Mouse (Mus musculus) kidney, embryonic 16.5 days (tissue): ENCODE data around the gene Myo15. TPM values are rescaled to one million over a fixed set of nuclear protein-coding genes. Genes with fewer than 3 reads are reported as not detected.

Experiments
- ATAC-seq: fragments of 200-750 bp; cut with Nextera tagmentation; 2 replicates; pipeline ENCODE4 v1.8.0; 2017; ENCODE audit warnings: moderate TSS enrichment; ENCODE audit not compliant: low FRiP score, low TSS enrichment
- H3K27ac ChIP-seq: fragments of 300-500 bp; sonication (generic); 2 replicates; pipeline ENCODE4 v1.5.1; 2014; ENCODE audit warnings: low read length
- H3K27me3 ChIP-seq: fragments of 300-500 bp; sonication (generic); 2 replicates; pipeline ENCODE4 v1.6.1; 2014; ENCODE audit warnings: low read length, control low read depth, mixed read lengths; ENCODE audit not compliant: insufficient read depth
- H3K36me3 ChIP-seq: fragments of 300-500 bp; sonication (generic); 2 replicates; pipeline ENCODE4 v1.6.1; 2014; ENCODE audit warnings: low read length, control low read depth, mixed read lengths; ENCODE audit not compliant: insufficient read depth
- H3K4me1 ChIP-seq: fragments of 300-500 bp; sonication (generic); 2 replicates; pipeline ENCODE4 v1.6.1; 2014; ENCODE audit warnings: low read length, control low read depth, mixed read lengths; ENCODE audit not compliant: insufficient read depth
- H3K4me2 ChIP-seq: fragments of 300-500 bp; sonication (generic); replicated peaks from 2 replicates; pipeline ENCODE4 v1.6.1; 2014; ENCODE audit warnings: low read depth, low read length
- H3K4me3 ChIP-seq: fragments of 300-500 bp; sonication (generic); 2 replicates; pipeline ENCODE4 v1.5.1; 2014; ENCODE audit warnings: mild to moderate bottlenecking, low read length
- H3K9ac ChIP-seq: fragments of 300-500 bp; sonication (generic); replicated peaks from 2 replicates; pipeline ENCODE4 v1.6.1; 2014; ENCODE audit warnings: low read length
- H3K9me3 ChIP-seq: fragments of 300-500 bp; sonication (generic); 2 replicates; pipeline ENCODE4 v1.6.1; 2016; ENCODE audit warnings: low read length, control low read depth
- WGBS: fragments of 180-500 bp; shearing (Covaris S2); extraction: QIAGEN DNeasy Blood & Tissue Kit; methylation state at CpG from one replicate; pipeline ENCODE4 v1.1.7; 2014; 5-methylcytosine and 5-hydroxymethylcytosine counted together
- polyA plus RNA-seq: library from polyadenylated mRNA; unstranded; fragments of >200 nt; fragmentation: Nextera tagmentation; extraction: Ambion mirVana; gene quantifications from 2 replicates; pipeline ENCODE4 v1.2.1, GENCODE M21; 2015

Gene Myo15
- polyA plus RNA-seq, 1 experiment from 2014 or later: 0.24 TPM

GRCm38 (mm10) chr11:60486267-60486666 lies 17.1 kb downstream of the Myo15 start:
- Histone ChIP-seq H3K4me1 (no peaks in the 10 kb centered on the region), H3K27ac (no peak overlapping the region), H3K9me3 (no peaks in the 10 kb centered on the region), H3K27me3 (no peaks in the 10 kb centered on the region), H3K36me3 (no peaks in the 10 kb centered on the region), H3K9ac (no peak overlapping the region), H3K4me2 (no peak overlapping the region), H3K4me3 (no peak overlapping the region)
- 67% methylated on average over 3 of the region's 3 CpGs for WGBS
- no peak for ATAC-seq

- Histone ChIP-seq H3K4me3 (no peak overlapping the region), H3K9ac (no peak overlapping the region), H3K4me1 (no peaks in the 10 kb centered on the region), H3K27me3 (no peaks in the 10 kb centered on the region), H3K4me2 (no peak overlapping the region), H3K27ac (no peak overlapping the region), H3K36me3 (no peaks in the 10 kb centered on the region), H3K9me3 (no peaks in the 10 kb centered on the region)
- WGBS: 90% methylated on average over 5 of the region's 5 CpGs
- ATAC-seq: no peak
Measured at GRCm38 (mm10) chr11:60492726-60493125, 23.6 kb downstream of the Myo15 start.

DNA sequence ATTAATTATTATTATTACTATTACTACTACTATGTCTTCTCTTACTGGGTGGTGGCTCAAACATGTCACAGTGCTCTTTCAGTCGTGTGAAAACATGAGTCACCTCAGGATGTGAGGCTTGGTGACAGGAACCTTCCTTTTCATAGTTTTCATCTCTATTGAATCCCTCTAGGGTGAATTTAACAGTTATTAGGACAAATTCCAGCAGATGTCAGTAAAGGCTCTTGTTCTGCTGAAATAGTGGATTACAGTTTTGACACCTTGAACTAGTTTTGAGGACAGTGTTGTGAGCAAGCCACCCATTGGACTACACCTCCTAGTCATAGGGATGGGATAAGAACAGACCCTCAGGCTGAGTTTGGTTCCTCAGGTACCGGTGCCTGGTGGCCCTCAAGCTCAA lies 26.6 kb downstream of the Myo15 start:
- Histone ChIP-seq H3K4me2 (no peak overlapping the region), H3K36me3 (no peaks in the 10 kb centered on the region), H3K9me3 (no peaks in the 10 kb centered on the region), H3K27ac (no peak overlapping the region), H3K27me3 (no peaks in the 10 kb centered on the region), H3K4me1 (no peaks in the 10 kb centered on the region), H3K9ac (no peak overlapping the region), H3K4me3 (no peak overlapping the region)
- 62% methylated on average over 2 of the region's 2 CpGs for WGBS
- ATAC-seq: no peak

DNA sequence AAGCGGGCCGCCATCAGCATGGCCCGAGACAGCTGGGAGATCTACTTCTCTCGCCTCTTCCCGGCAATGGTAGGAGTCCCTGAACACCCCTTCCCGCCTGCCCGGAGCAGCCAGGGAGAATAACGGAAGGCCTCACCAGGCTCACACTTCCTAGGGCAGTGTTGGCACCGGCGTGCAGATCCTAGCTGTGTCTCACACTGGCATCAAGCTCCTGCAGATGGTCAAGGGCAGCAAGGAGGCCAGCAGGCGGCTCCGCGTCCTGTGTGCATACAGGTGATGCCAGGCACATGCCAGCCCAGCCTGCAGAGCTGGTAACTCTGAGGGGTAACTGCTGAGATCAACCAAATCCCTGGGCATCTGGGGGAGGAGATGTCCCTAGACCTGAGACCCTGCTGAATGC lies 38.1 kb downstream of the Myo15 start:
- H3K4me2 ChIP-seq: no peak overlapping the region
- H3K9me3 ChIP-seq: no peaks in the 10 kb centered on the region
- ATAC-seq: no peak
- H3K36me3 ChIP-seq: no peaks in the 10 kb centered on the region
- H3K27ac ChIP-seq: no peak overlapping the region
- H3K4me3 ChIP-seq: no peak overlapping the region
- WGBS: 86% methylated on average over 13 of the region's 13 CpGs
- peaks cover 13% of the 10 kb centered on the region for H3K27me3 ChIP-seq
- peaks cover 15% of the 10 kb centered on the region for H3K4me1 ChIP-seq
- H3K9ac ChIP-seq: no peak overlapping the region

DNA sequence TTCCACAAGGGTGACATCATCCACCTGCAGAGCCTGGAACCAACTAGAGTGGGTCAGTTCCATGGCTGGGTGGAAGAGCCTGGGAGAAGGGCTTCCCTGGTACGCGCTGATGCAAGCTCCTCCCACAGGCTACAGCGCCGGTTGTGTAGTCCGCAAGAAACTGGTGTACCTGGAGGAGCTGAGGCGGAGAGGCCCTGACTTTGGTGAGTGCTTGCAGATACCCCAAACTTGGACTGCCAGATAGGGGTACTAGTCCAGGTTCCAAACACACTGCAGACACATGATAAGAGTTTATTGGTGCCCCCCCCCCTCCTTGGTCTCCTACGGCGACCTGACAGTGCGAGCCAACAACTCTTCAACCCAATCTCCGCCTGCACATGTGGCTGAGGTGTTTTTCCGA lies 39.8 kb downstream of the Myo15 start:
- Histone ChIP-seq H3K4me3 (peak overlapping the region; percentile 46), H3K9me3 (no peaks in the 10 kb centered on the region), H3K27ac (no peak overlapping the region), H3K9ac (peak overlapping the region; percentile 60), H3K27me3 (peaks cover 13% of the 10 kb centered on the region), H3K36me3 (no peaks in the 10 kb centered on the region), H3K4me2 (peak overlapping the region; percentile 79), H3K4me1 (peaks cover 10% of the 10 kb centered on the region; the same call in 1 of the 2 replicates)
- WGBS: 4% methylated on average over 11 of the region's 11 CpGs
- ATAC-seq: no peak; the same call in 1 of the 2 replicates

GRCm38 (mm10) chr11:60509500-60509899 lies 40.4 kb downstream of the Myo15 start:
- peak overlapping the region; percentile 46 for H3K4me3 ChIP-seq
- under 1% methylated on average over 25 of the region's 25 CpGs for WGBS
- peaks cover 13% of the 10 kb centered on the region for H3K27me3 ChIP-seq
- peak overlapping the region; percentile 79 for H3K4me2 ChIP-seq
- H3K4me1 ChIP-seq: peaks cover 10% of the 10 kb centered on the region; the same call in 1 of the 2 replicates
- peak overlapping the region; percentile 60 for H3K9ac ChIP-seq
- H3K9me3 ChIP-seq: no peaks in the 10 kb centered on the region
- H3K27ac ChIP-seq: no peak overlapping the region
- peak; percentile 63 for ATAC-seq
- H3K36me3 ChIP-seq: no peaks in the 10 kb centered on the region

- H3K9me3 ChIP-seq: no peaks in the 10 kb centered on the region
- no peak for ATAC-seq
- H3K9ac ChIP-seq: no peak overlapping the region
- no peaks in the 10 kb centered on the region for H3K36me3 ChIP-seq
- H3K4me1 ChIP-seq: peaks cover 10% of the 10 kb centered on the region; the same call in 1 of the 2 replicates
- no peak overlapping the region for H3K4me3 ChIP-seq
- 68% methylated on average over 1 of the region's 1 CpGs for WGBS
- no peak overlapping the region for H3K4me2 ChIP-seq
- peaks cover 13% of the 10 kb centered on the region for H3K27me3 ChIP-seq
- no peak overlapping the region for H3K27ac ChIP-seq
Measured at GRCm38 (mm10) chr11:60511893-60512292, 42.8 kb downstream of the Myo15 start.

DNA sequence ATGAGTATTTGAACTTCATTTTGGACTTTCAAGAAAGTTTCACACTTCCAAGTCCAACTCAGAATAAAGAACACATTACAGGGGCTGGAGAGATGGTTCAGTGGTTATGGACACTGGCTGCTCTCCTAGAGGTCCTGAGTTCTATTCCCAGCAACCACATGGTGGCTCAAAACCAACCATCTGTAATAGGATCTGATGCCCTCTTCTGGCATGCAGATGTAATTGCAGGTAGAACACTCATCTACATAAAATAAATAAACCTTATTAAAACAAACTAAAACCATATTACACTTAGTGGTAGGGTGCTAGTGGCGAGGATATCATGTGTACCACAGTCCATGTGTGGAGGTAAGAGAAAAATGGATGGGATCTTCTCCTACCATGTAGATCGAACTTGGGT lies 43.4 kb downstream of the Myo15 start:
- Histone ChIP-seq H3K9me3 (no peaks in the 10 kb centered on the region), H3K4me2 (no peak overlapping the region), H3K4me3 (no peak overlapping the region), H3K9ac (no peak overlapping the region), H3K27me3 (peaks cover 13% of the 10 kb centered on the region), H3K36me3 (no peaks in the 10 kb centered on the region), H3K4me1 (peaks cover 10% of the 10 kb centered on the region; the same call in 1 of the 2 replicates), H3K27ac (no peak overlapping the region)
- 75% methylated on average over 2 of the region's 2 CpGs for WGBS
- no peak for ATAC-seq

DNA sequence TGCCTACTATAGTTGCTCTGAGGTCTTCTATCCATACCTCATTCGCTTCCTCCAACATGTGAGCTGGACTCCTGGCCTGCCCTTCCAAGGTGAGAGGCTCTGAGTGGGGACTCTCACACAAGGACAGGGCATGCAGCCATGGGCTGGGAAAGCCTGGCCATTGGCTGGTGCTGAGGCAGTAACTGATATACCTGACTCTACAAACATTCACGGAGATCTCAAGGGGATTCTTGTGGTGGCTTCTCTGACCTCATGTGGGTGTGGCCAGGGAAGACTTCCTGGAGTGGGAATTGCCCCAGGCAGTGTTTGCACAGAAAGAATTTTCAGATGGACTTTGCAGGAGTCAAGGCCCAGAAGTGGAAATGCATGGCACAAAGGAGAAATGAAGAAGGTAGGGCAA lies 45.8 kb downstream of the Myo15 start:
- no peak for ATAC-seq
- Histone ChIP-seq H3K9ac (no peak overlapping the region), H3K27ac (no peak overlapping the region), H3K9me3 (no peaks in the 10 kb centered on the region), H3K4me1 (no peaks in the 10 kb centered on the region), H3K27me3 (peaks cover 10% of the 10 kb centered on the region; the same call in 1 of the 2 replicates), H3K4me2 (no peak overlapping the region), H3K36me3 (no peaks in the 10 kb centered on the region), H3K4me3 (no peak overlapping the region)
- 46% methylated on average over 2 of the region's 2 CpGs for WGBS

GRCm38 (mm10) chr11:60518305-60518704 lies 49.2 kb downstream of the Myo15 start:
- H3K9ac ChIP-seq: no peak overlapping the region

More at GRCm38 (mm10) chr11:60518305-60518704, 49.2 kb downstream of the Myo15 start:
- no peaks in the 10 kb centered on the region for H3K4me1 ChIP-seq
- no peak overlapping the region for H3K4me2 ChIP-seq
- H3K4me3 ChIP-seq: no peak overlapping the region
- no peaks in the 10 kb centered on the region for H3K36me3 ChIP-seq
- H3K9me3 ChIP-seq: no peaks in the 10 kb centered on the region
- ATAC-seq: no peak
- H3K27me3 ChIP-seq: no peaks in the 10 kb centered on the region
- no peak overlapping the region for H3K27ac ChIP-seq
- 77% methylated on average over 4 of the region's 4 CpGs for WGBS
